Mouse (Mus musculus) brain, embryonic 14.5 days (tissue): Measurements from ENCODE around the gene Edem2.

ENCODE experiments used
- CTCF ChIP-seq: fragments of 200-500 bp; IDR thresholded peaks from 2 replicates; pipeline ENCODE4 v1.5.1; 2012; ENCODE audit warnings: inconsistent platforms, mild to moderate bottlenecking, moderate library complexity, borderline replicate concordance; ENCODE audit not compliant: insufficient read depth, insufficient read length; ENCODE audit errors: extremely low read depth
- POLR2A ChIP-seq: fragments of 200-500 bp; IDR thresholded peaks from 2 replicates; pipeline ENCODE4 v1.6.1; 2012; ENCODE audit warnings: mild to moderate bottlenecking, inconsistent platforms, borderline replicate concordance; ENCODE audit not compliant: poor library complexity, insufficient read depth, insufficient read length, severe bottlenecking; ENCODE audit errors: extremely low read depth

GRCm38 (mm10) chr2:155726302-155726701, 3.0 kb downstream of the Edem2 start:
- TF ChIP-seq CTCF (no peak), POLR2A (no peak)
